Mouse (Mus musculus): ENCODE data around the gene Yy1. TPM values are rescaled to one million over a fixed set of nuclear protein-coding genes. Genes with fewer than 3 reads are reported as not detected.
A peak's percentile ranks its signal among the peaks of the same experiment; 100 is the strongest.

Gene Yy1
- polyA plus RNA-seq (2015; fragmentation: Nextera tagmentation; extraction: Ambion mirVana), result 9.8 and 11.7 TPM in 2 replicates

GRCm38 (mm10) chr12:108792546-108793452, at the start of gene Yy1:
Gene Yy1, plus strand, starts transcription at chr12:108792973.
- WGBS, result under 1% methylated on average over 89 of the region's 127 CpGs
- Histone ChIP-seq H3K27ac (replicated peaks) (peak within 1 kb of the TSS; percentile 99), H3K27me3 (replicated peaks) (no peaks in the 10 kb centered on the region), H3K4me3 (peak within 1 kb of the TSS; percentile 96), H3K9me3 (no peaks in the 10 kb centered on the region), H3K9ac (peak within 1 kb of the TSS; percentile 95), H3K4me2 (peak within 1 kb of the TSS; percentile 89), H3K36me3 (0 out of 2 replicates have a peak, but pooled peaks cover 7% of the 10 kb centered on the region), H3K4me1 (peaks cover 34% of the 10 kb centered on the region)
- ATAC-seq (ENCODE audit: extremely low read depth, insufficient number of reproducible peaks, low FRiP score, low TSS enrichment), result peak; percentile 88

- no peak overlapping the region for H3K4me3 ChIP-seq
These were observed 46.8 kb upstream of the Yy1 start for GRCm38 (mm10) chr12:108745990-108746389.

GRCm38 (mm10) chr12:108749019-108749418, 43.8 kb upstream of the Yy1 start:
- no peaks in the 10 kb centered on the region for H3K4me1 ChIP-seq
- no peak overlapping the region for H3K4me2 ChIP-seq
- no peak overlapping the region for H3K9ac ChIP-seq
- H3K36me3 ChIP-seq, result no peaks in the 10 kb centered on the region
- H3K4me3 ChIP-seq, result no peak overlapping the region
- no peak for ATAC-seq (ENCODE audit: extremely low read depth, insufficient number of reproducible peaks, low FRiP score, low TSS enrichment)
- WGBS, result 57% methylated on average over 6 of the region's 6 CpGs
- H3K9me3 ChIP-seq, result no peaks in the 10 kb centered on the region
- no peaks in the 10 kb centered on the region for H3K27me3 ChIP-seq (replicated peaks)
- H3K27ac ChIP-seq (replicated peaks), result no peak overlapping the region

More at GRCm38 (mm10) chr12:108745990-108746389, 46.8 kb upstream of the Yy1 start:
- H3K27ac ChIP-seq (replicated peaks), result no peak overlapping the region
- H3K4me2 ChIP-seq, result no peak overlapping the region
- no peak overlapping the region for H3K9ac ChIP-seq
- H3K4me1 ChIP-seq, result no peaks in the 10 kb centered on the region
- no peaks in the 10 kb centered on the region for H3K9me3 ChIP-seq
- H3K27me3 ChIP-seq (replicated peaks), result no peaks in the 10 kb centered on the region
- H3K36me3 ChIP-seq, result no peaks in the 10 kb centered on the region
- ATAC-seq (ENCODE audit: extremely low read depth, insufficient number of reproducible peaks, low FRiP score, low TSS enrichment), result no peak

GRCm38 (mm10) chr12:108749454-108749853, 43.3 kb upstream of the Yy1 start:
- H3K27ac ChIP-seq (replicated peaks), result no peak overlapping the region
- no peak overlapping the region for H3K9ac ChIP-seq
- no peak overlapping the region for H3K4me3 ChIP-seq
- ATAC-seq (ENCODE audit: extremely low read depth, insufficient number of reproducible peaks, low FRiP score, low TSS enrichment), result no peak
- H3K36me3 ChIP-seq, result no peaks in the 10 kb centered on the region
- no peaks in the 10 kb centered on the region for H3K4me1 ChIP-seq
- 79% methylated on average over 9 of the region's 9 CpGs for WGBS
- no peaks in the 10 kb centered on the region for H3K9me3 ChIP-seq
- no peak overlapping the region for H3K4me2 ChIP-seq
- no peaks in the 10 kb centered on the region for H3K27me3 ChIP-seq (replicated peaks)

- Histone ChIP-seq H3K27ac (replicated peaks) (no peak overlapping the region), H3K36me3 (no peaks in the 10 kb centered on the region), H3K9ac (no peak overlapping the region), H3K27me3 (replicated peaks) (no peaks in the 10 kb centered on the region), H3K4me1 (no peaks in the 10 kb centered on the region), H3K9me3 (no peaks in the 10 kb centered on the region), H3K4me2 (no peak overlapping the region), H3K4me3 (no peak overlapping the region)
- 55% methylated on average over 3 of the region's 3 CpGs for WGBS
- ATAC-seq (ENCODE audit: extremely low read depth, insufficient number of reproducible peaks, low FRiP score, low TSS enrichment), result no peak
These were observed 42.5 kb upstream of the Yy1 start for GRCm38 (mm10) chr12:108750226-108750625.

GRCm38 (mm10) chr12:108751790-108752189, 41.0 kb upstream of the Yy1 start:
- Histone ChIP-seq H3K4me1 (no peaks in the 10 kb centered on the region), H3K9ac (no peak overlapping the region), H3K4me2 (no peak overlapping the region), H3K36me3 (no peaks in the 10 kb centered on the region), H3K4me3 (no peak overlapping the region), H3K27me3 (replicated peaks) (no peaks in the 10 kb centered on the region), H3K9me3 (no peaks in the 10 kb centered on the region), H3K27ac (replicated peaks) (0 out of 2 replicates have a peak overlapping the region, but pooled peaks have one; percentile 15)
- no peak for ATAC-seq (ENCODE audit: extremely low read depth, insufficient number of reproducible peaks, low FRiP score, low TSS enrichment)
- WGBS, result 38% methylated on average over 9 of the region's 9 CpGs

GRCm38 (mm10) chr12:108755141-108755540, 37.6 kb upstream of the Yy1 start:
- H3K4me3 ChIP-seq, result no peak overlapping the region
- 78% methylated on average over 21 of the region's 21 CpGs for WGBS
- ATAC-seq (ENCODE audit: extremely low read depth, insufficient number of reproducible peaks, low FRiP score, low TSS enrichment), result no peak
- no peak overlapping the region for H3K4me2 ChIP-seq
- H3K9me3 ChIP-seq, result no peaks in the 10 kb centered on the region
- H3K9ac ChIP-seq, result no peak overlapping the region
- H3K27me3 ChIP-seq (replicated peaks), result no peaks in the 10 kb centered on the region
- peaks cover 10% of the 10 kb centered on the region for H3K4me1 ChIP-seq
- H3K27ac ChIP-seq (replicated peaks), result no peak overlapping the region
- no peaks in the 10 kb centered on the region for H3K36me3 ChIP-seq

GRCm38 (mm10) chr12:108756611-108757010, 36.2 kb upstream of the Yy1 start:
- Histone ChIP-seq H3K36me3 (no peaks in the 10 kb centered on the region), H3K4me1 (peaks cover 19% of the 10 kb centered on the region), H3K4me2 (no peak overlapping the region), H3K9me3 (no peaks in the 10 kb centered on the region), H3K4me3 (no peak overlapping the region), H3K27ac (replicated peaks) (no peak overlapping the region), H3K9ac (no peak overlapping the region), H3K27me3 (replicated peaks) (no peaks in the 10 kb centered on the region)
- no peak for ATAC-seq (ENCODE audit: extremely low read depth, insufficient number of reproducible peaks, low FRiP score, low TSS enrichment)
- 89% methylated on average over 10 of the region's 10 CpGs for WGBS

- peak overlapping the region; percentile 66 for H3K4me3 ChIP-seq
- H3K9me3 ChIP-seq, result no peaks in the 10 kb centered on the region
- H3K4me2 ChIP-seq, result peak overlapping the region; percentile 85
- H3K4me1 ChIP-seq, result peaks cover 19% of the 10 kb centered on the region
- H3K27ac ChIP-seq (replicated peaks), result no peak overlapping the region
- H3K27me3 ChIP-seq (replicated peaks), result no peaks in the 10 kb centered on the region
- peak; percentile 99 for ATAC-seq (ENCODE audit: extremely low read depth, insufficient number of reproducible peaks, low FRiP score, low TSS enrichment)
- H3K9ac ChIP-seq, result peak overlapping the region; percentile 82
- H3K36me3 ChIP-seq, result no peaks in the 10 kb centered on the region
- 1% methylated on average over 41 of the region's 41 CpGs for WGBS
These were observed 35.0 kb upstream of the Yy1 start for GRCm38 (mm10) chr12:108757717-108758257.

GRCm38 (mm10) chr12:108758273-108758672, 34.5 kb upstream of the Yy1 start:
- Histone ChIP-seq H3K4me1 (peaks cover 24% of the 10 kb centered on the region), H3K36me3 (no peaks in the 10 kb centered on the region), H3K9ac (peak overlapping the region; percentile 58), H3K9me3 (no peaks in the 10 kb centered on the region), H3K27ac (replicated peaks) (peak overlapping the region; percentile 36; the same call in 1 of the 2 replicates), H3K27me3 (replicated peaks) (no peaks in the 10 kb centered on the region), H3K4me2 (peak overlapping the region; percentile 85), H3K4me3 (peak overlapping the region; percentile 66)
- 69% methylated on average over 8 of the region's 8 CpGs for WGBS
- ATAC-seq (ENCODE audit: extremely low read depth, insufficient number of reproducible peaks, low FRiP score, low TSS enrichment), result no peak

GRCm38 (mm10) chr12:108758682-108759081, 34.1 kb upstream of the Yy1 start:
- Histone ChIP-seq H3K4me3 (no peak overlapping the region), H3K27ac (replicated peaks) (0 out of 2 replicates have a peak overlapping the region, but pooled peaks have one; percentile 36), H3K27me3 (replicated peaks) (no peaks in the 10 kb centered on the region), H3K4me1 (peaks cover 25% of the 10 kb centered on the region), H3K9ac (no peak overlapping the region), H3K9me3 (no peaks in the 10 kb centered on the region), H3K4me2 (no peak overlapping the region), H3K36me3 (no peaks in the 10 kb centered on the region)
- 79% methylated on average over 13 of the region's 13 CpGs for WGBS
- no peak for ATAC-seq (ENCODE audit: extremely low read depth, insufficient number of reproducible peaks, low FRiP score, low TSS enrichment)

All from heart, embryonic 13.5 days (tissue).